34 mouse cellular contexts compared by ENCODE assay signal in the genomic region with DNA sequence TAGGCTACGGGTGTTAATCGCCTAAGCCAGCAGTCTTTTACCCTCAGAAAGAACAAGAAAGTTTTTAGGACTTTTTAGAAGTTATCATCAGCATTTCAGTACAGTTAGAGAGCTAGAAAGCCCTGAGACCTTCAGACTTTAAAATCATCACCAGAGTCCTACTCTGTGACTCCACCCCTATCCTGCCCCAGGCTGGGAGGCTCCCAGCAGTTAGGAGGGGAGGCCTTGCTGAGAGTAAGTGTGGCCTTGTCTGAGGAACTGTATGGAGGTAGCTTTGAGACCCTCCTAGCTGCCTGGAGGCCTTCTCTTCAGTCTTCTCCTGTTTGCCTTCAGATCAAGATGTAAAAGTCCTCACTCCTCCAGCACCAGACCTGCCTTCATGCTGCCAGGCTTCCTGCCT. TPM values are rescaled to one million over a fixed set of nuclear protein-coding genes. Genes with fewer than 3 reads are reported as not detected.
A peak's percentile ranks its signal among the peaks of the same experiment; 100 is the strongest.
DNase-seq lines count a peak whose midpoint lies in the region; ATAC-seq and TF ChIP-seq lines count a peak whose summit lies in the region.
"Had no signal": no experiment of that assay in that cellular context is flagged by ENCODE, and none has a peak within 500 bp of the region (broad histone marks: within the 10 kb centered on the region; RNA-seq: fewer than 3 reads in every experiment).

No protein-coding gene starts in this region.

- 13% methylated on average over 2 of the region's 2 CpGs for WGBS in intestine, embryonic 15.5 days
- 16% methylated on average over 2 of the region's 2 CpGs for WGBS in small intestine, adult 2 months

- peaks cover 12% of the 10 kb centered on the region for H3K27me3 ChIP-seq in E14TG2a.4 (ENCODE audit: insufficient read depth, low read length)
- H3K27me3 ChIP-seq in intestine, embryonic 15.5 days (replicated peaks): no peaks in the 10 kb centered on the region
- no peaks in the 10 kb centered on the region for H3K27me3 ChIP-seq in small intestine, adult 2 months (ENCODE audit: control insufficient read depth, insufficient read depth, low read length)

- H3K36me3 ChIP-seq in E14TG2a.4 (ENCODE audit: insufficient read depth, low read length): no peaks in the 10 kb centered on the region
- no peaks in the 10 kb centered on the region for H3K36me3 ChIP-seq in intestine, embryonic 15.5 days
- no peaks in the 10 kb centered on the region for H3K36me3 ChIP-seq in small intestine, adult 2 months (ENCODE audit: control insufficient read depth, insufficient read depth, low read length)
- H3K36me3 ChIP-seq: embryonic facial prominence, embryonic 12.5 days; embryonic facial prominence, embryonic 15.5 days; forebrain, embryonic 12.5 days; heart, embryonic 12.5 days; heart, embryonic 15.5 days; hindbrain, embryonic 10.5 days; hindbrain, embryonic 13.5 days had no signal

- no peak for TF ChIP-seq CTCF in E14TG2a.4 (conservative IDR thresholded peaks at IDR 0.05; ENCODE audit: low read length)
- no peak for TF ChIP-seq CTCF in small intestine, adult 2 months (IDR thresholded peaks at IDR 0.05; ENCODE audit: extremely low read depth, insufficient read length, insufficient replicate concordance, low read depth, low read length)
- no peak for TF ChIP-seq CTCF in left cerebral cortex, adult 2 months (IDR thresholded peaks at IDR 0.05)

- peak; percentile 37 for DNase-seq in ES-CJ7 (ENCODE audit: low read depth, low spot score)
- no peak for DNase-seq in left cerebral cortex, adult 2 months (ENCODE audit: extremely low spot score in 1 of 2, low spot score in 2 of 2)
- no peak for DNase-seq in B cell, adult 2 months
- no peak for DNase-seq in cerebellum, postnatal 4 days (ENCODE audit: low spot score in 2 of 2)
- DNase-seq: adrenal gland, adult 8-10 months; adrenal gland, postnatal 25 days; cerebellum, adult 11-12 months; cerebellum, adult 8-10 months; cerebellum, postnatal 10 days; gastrocnemius, postnatal 10 days; gastrocnemius, postnatal 36 days; heart, postnatal 10 days; heart, postnatal 36 days; kidney, adult 18-20 months had no signal

- 0 out of 2 replicates have a peak overlapping the region, but pooled peaks have one; percentile 1 for H3K4me3 ChIP-seq in E14TG2a.4 (replicated peaks; ENCODE audit: low read length)
- H3K4me3 ChIP-seq in intestine, embryonic 15.5 days (replicated peaks): no peak overlapping the region
- no peak overlapping the region for H3K4me3 ChIP-seq in small intestine, adult 2 months (ENCODE audit: low read depth, low read length)
- H3K4me3 ChIP-seq in left cerebral cortex, adult 2 months: no peak overlapping the region
- H3K4me3 ChIP-seq: embryonic facial prominence, embryonic 12.5 days; embryonic facial prominence, embryonic 15.5 days; forebrain, embryonic 12.5 days; heart, embryonic 12.5 days; heart, embryonic 15.5 days; hindbrain, embryonic 10.5 days; hindbrain, embryonic 13.5 days had no signal

- ATAC-seq in intestine, embryonic 15.5 days: peak; percentile 57
- ATAC-seq: activated CD4-positive, CD25-positive, alpha-beta regulatory T cell, adult 4 months; CD4-positive, CD25-positive, alpha-beta regulatory T cell, adult 4 months; forebrain, embryonic 16.5 days; hindbrain, embryonic 16.5 days had no signal

- peak overlapping the region; percentile 22 for H3K4me2 ChIP-seq in intestine, embryonic 15.5 days (replicated peaks)
- H3K4me2 ChIP-seq: embryonic facial prominence, embryonic 12.5 days; embryonic facial prominence, embryonic 15.5 days; forebrain, embryonic 12.5 days; heart, embryonic 12.5 days; heart, embryonic 15.5 days; hindbrain, embryonic 13.5 days had no signal

- TF ChIP-seq POLR2A in small intestine, adult 2 months (IDR thresholded peaks at IDR 0.05; ENCODE audit: low read depth, low read length): no peak

- H3K9ac ChIP-seq in intestine, embryonic 15.5 days: no peak overlapping the region
- H3K9ac ChIP-seq: embryonic facial prominence, embryonic 12.5 days; embryonic facial prominence, embryonic 15.5 days; forebrain, embryonic 12.5 days; heart, embryonic 12.5 days; heart, embryonic 15.5 days; hindbrain, embryonic 13.5 days had no signal

- peaks cover 7% of the 10 kb centered on the region for H3K9me3 ChIP-seq in E14TG2a.4 (ENCODE audit: low read length)
- H3K9me3 ChIP-seq in intestine, embryonic 15.5 days: no peaks in the 10 kb centered on the region
- H3K9me3 ChIP-seq: embryonic facial prominence, embryonic 15.5 days; forebrain, embryonic 12.5 days; hindbrain, embryonic 13.5 days had no signal

- H3K27ac ChIP-seq in intestine, embryonic 15.5 days: peak overlapping the region; percentile 79
- H3K27ac ChIP-seq in small intestine, adult 2 months (ENCODE audit: insufficient read depth, low read depth, low read length): peak overlapping the region; percentile 88
- H3K27ac ChIP-seq in left cerebral cortex, adult 2 months: no peak overlapping the region
- H3K27ac ChIP-seq: embryonic facial prominence, embryonic 12.5 days; embryonic facial prominence, embryonic 15.5 days; forebrain, embryonic 12.5 days; heart, embryonic 15.5 days; hindbrain, embryonic 10.5 days; hindbrain, embryonic 13.5 days had no signal

- intact Hi-C loops in left cerebral cortex, adult 2 months (cut with DNase I): no loop called here

- peaks cover 32% of the 10 kb centered on the region for H3K4me1 ChIP-seq in E14TG2a.4 (replicated peaks; ENCODE audit: low read depth, low read length)
- H3K4me1 ChIP-seq in intestine, embryonic 15.5 days (replicated peaks): no peaks in the 10 kb centered on the region
- peaks cover 19% of the 10 kb centered on the region for H3K4me1 ChIP-seq in small intestine, adult 2 months (ENCODE audit: control insufficient read depth, insufficient read depth, insufficient read length, low read length)
- H3K4me1 ChIP-seq: embryonic facial prominence, embryonic 12.5 days; embryonic facial prominence, embryonic 15.5 days; heart, embryonic 12.5 days; heart, embryonic 15.5 days; hindbrain, embryonic 13.5 days had no signal

RNA-seq across cellular contexts. Expression of a gene that starts 9.5 kb away (rescaled TPM):
- 36.3 and 39.9 TPM in 2 replicates for polyA plus RNA-seq in intestine, embryonic 15.5 days (2015; fragmentation: Nextera tagmentation; extraction: Ambion mirVana)
- polyA plus RNA-seq in small intestine, adult 2 months (2012; rRNA removed): 75.7 and 133 TPM in 2 replicates
- total RNA-seq in left cerebral cortex, adult 2 months (2021): not detected
- total RNA-seq: adrenal gland, adult 8-10 months; adrenal gland, postnatal 25 days; common myeloid progenitor, adult 5-6 weeks; gastrocnemius, adult 18-20 months; gastrocnemius, postnatal 10 days; gastrocnemius, postnatal 36 days; granulocyte monocyte progenitor cell, adult 5-6 weeks; heart, adult 8-10 months; heart, postnatal 10 days; heart, postnatal 36 days had no signal
- polyA plus RNA-seq: brain, embryonic 14.5 days; C2C12; embryonic facial prominence, embryonic 12.5 days; forebrain, embryonic 12.5 days; forebrain, embryonic 16.5 days; hindbrain, embryonic 13.5 days; hindbrain, embryonic 16.5 days had no signal
